Comparison of ENCODE assay signal across 10 mouse cellular contexts in the genomic region with DNA sequence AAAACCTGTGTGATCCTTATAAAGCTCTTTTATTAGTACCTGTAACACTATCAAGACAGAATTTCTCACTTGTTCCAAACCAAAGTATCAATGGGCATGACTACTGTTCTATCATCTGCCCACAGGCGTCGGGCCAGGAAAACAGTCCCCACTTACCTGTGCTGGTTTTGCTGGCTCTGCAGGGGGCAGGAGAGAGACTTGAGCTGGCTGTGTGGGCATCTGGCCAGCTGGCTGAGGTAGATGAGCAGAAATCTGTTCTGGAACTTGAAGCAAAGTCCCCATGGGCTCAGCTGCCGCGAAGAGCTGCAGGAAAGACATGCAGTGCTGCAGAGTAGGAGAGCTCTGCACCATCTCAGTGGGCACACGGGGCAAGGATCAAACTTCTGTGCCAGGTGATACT. TPM values are rescaled to one million over a fixed set of nuclear protein-coding genes. Genes with fewer than 3 reads are reported as not detected.
A peak's percentile ranks its signal among the peaks of the same experiment; 100 is the strongest.
DNase-seq lines count a peak whose midpoint lies in the region; ATAC-seq lines count a peak whose summit lies in the region.
"Had no signal": no experiment of that assay in that cellular context is flagged by ENCODE, and none has a peak within 500 bp of the region (broad histone marks: within the 10 kb centered on the region; RNA-seq: fewer than 3 reads in every experiment).

No protein-coding gene starts in this region.

- ATAC-seq in granulocyte monocyte progenitor cell, adult 5-6 weeks (replicated peaks; ENCODE audit: poor library complexity, severe bottlenecking) = no peak
- ATAC-seq: midbrain, embryonic 16.5 days had no signal

- peak; percentile 35 for DNase-seq in left cerebral cortex, postnatal 4 days
- DNase-seq in left cerebral cortex, postnatal 25 days (ENCODE audit: low spot score in 2 of 2) = no peak
- DNase-seq in cerebellum, adult 11 months = peak; percentile 25
- DNase-seq in gastrocnemius, postnatal 10 days = peak; percentile 41
- DNase-seq in lung, postnatal 14 days = peak; percentile 36
- DNase-seq in spleen, postnatal 36 days (ENCODE audit: low spot score in 2 of 2) = no peak
- DNase-seq in frontal cortex, postnatal 36 days (ENCODE audit: low spot score in 2 of 2) = no peak

- intact Hi-C loops in left cerebral cortex, postnatal 4 days (cut with DNase I) = no loop called here
- intact Hi-C loops in left cerebral cortex, postnatal 25 days (cut with DNase I) = no loop called here

RNA-seq across cellular contexts. Expression of gene Slc22a13, which starts 37.9 kb away (rescaled TPM):
- not detected for total RNA-seq in left cerebral cortex, postnatal 4 days (2021)
- not detected for total RNA-seq in left cerebral cortex, postnatal 25 days (2021)
- total RNA-seq in gastrocnemius, postnatal 10 days (2021) = not detected
- total RNA-seq in granulocyte monocyte progenitor cell, adult 5-6 weeks (2014; fragmentation: Nextera tagmentation) = not detected in 2 replicates
- not detected in 2 replicates for total RNA-seq in granulocyte monocyte progenitor cell, adult 5-6 weeks (2017)
- total RNA-seq: MEL had no signal

Comparison
In these comparisons a context has a peak if more than half of its experiments do, and no peak if none do; other contexts are left out.
1. DNase-seq: peak in left cerebral cortex, postnatal 4 days (single experiment), cerebellum, adult 11 months (single experiment), gastrocnemius, postnatal 10 days (single experiment) and lung, postnatal 14 days (single experiment); none in left cerebral cortex, postnatal 25 days (0 of 2), spleen, postnatal 36 days (0 of 2) and frontal cortex, postnatal 36 days (0 of 2).